Mouse (Mus musculus) WW6 (cell line): ENCODE measurements at regions not wholly inside any gene's neighbourhood (a gene's known extent, or its start where the extent isn't known, plus 50 kb on each side); places are given as distances from the start of the nearest gene placed in this dataset.
A peak's percentile ranks its signal among the peaks of the same experiment; 100 is the strongest.

Experiments
- DNase-seq: peaks from one replicate; pipeline ENCODE4 v3.0.0-alpha.2; 2013; ENCODE audit warnings: low read depth, low spot score

DNA sequence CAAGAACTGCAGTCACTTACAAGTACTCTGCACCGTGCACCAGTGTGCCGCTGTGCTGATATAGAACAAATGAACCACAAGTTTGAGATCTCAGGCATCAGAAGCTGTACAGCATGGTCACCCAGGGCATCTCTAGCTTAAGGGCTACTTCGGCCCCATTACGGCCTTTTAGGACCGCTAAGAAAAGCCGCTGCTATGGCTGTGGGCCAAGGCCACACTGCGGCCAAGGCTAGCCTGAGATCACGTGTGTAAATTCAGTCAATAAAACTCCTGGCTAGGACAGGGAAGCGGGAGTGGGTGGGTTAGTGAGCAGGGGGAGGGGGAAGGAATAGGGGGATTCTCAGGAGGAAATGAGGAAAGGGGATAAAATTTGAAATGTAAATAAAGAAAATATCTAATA, 50.9 kb upstream of the Atp12a start:
- no peak for DNase-seq

DNA sequence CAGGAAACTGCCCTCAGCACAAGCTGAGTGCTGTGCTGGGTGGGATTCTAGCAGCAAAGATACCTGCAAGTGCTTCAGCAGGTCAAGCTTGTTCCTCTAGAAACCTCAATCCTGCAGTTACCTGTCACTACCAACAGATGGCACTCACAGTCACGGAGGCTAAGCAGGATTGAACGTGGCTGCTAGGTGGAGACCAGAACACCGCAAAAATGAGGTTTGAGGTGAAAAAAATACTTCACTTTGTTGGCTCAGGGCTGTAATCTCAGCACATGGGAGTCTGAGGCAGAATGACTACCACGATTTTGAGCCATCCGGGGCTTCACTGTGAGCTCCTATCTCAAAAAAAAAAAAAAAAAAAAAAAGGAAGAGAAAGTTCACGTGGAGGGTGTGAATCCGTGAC, 50.4 kb upstream of the Atp12a start:
- DNase-seq = peak; percentile 39
